Mouse (Mus musculus) ES-Bruce4 (cell line): ENCODE measurements around the gene St8sia2. TPM values are rescaled to one million over a fixed set of nuclear protein-coding genes. Genes with fewer than 3 reads are reported as not detected.
A peak's percentile ranks its signal among the peaks of the same experiment; 100 is the strongest.

Source experiments
- H3K27ac ChIP-seq: 2 replicates; pipeline ENCODE4 v1.5.1; 2012; ENCODE audit warnings: low read length, inconsistent platforms; ENCODE audit not compliant: insufficient read depth
- H3K27me3 ChIP-seq: 2 replicates; pipeline ENCODE4 v1.6.1; 2012; ENCODE audit warnings: mild to moderate bottlenecking, low read length, inconsistent platforms; ENCODE audit not compliant: control insufficient read depth, poor library complexity, insufficient read depth, severe bottlenecking
- H3K36me3 ChIP-seq: 2 replicates; pipeline ENCODE4 v1.6.1; 2012; ENCODE audit warnings: inconsistent platforms, mild to moderate bottlenecking, low read length, moderate library complexity; ENCODE audit not compliant: control insufficient read depth, poor library complexity, insufficient read depth, severe bottlenecking
- H3K4me1 ChIP-seq: one replicate; pipeline ENCODE4 v1.8.1; 2011; ENCODE audit warnings: low read length; ENCODE audit not compliant: control insufficient read depth, insufficient read depth
- H3K4me3 ChIP-seq: 2 replicates; pipeline ENCODE4 v1.5.1; 2011; ENCODE audit warnings: low read depth, mild to moderate bottlenecking, low read length
- H3K9ac ChIP-seq: 2 replicates; pipeline ENCODE4 v1.6.1; 2012; ENCODE audit warnings: low read depth, mild to moderate bottlenecking, inconsistent platforms; ENCODE audit not compliant: poor library complexity, severe bottlenecking
- H3K9me3 ChIP-seq: replicated peaks from 2 replicates; pipeline ENCODE4 v1.6.1; 2012; ENCODE audit warnings: mild to moderate bottlenecking, low read length, inconsistent platforms; ENCODE audit not compliant: control insufficient read depth, poor library complexity, insufficient read depth, severe bottlenecking
- CTCF ChIP-seq: IDR thresholded peaks from one replicate; pipeline ENCODE4 v1.8.1; 2011; ENCODE audit warnings: low read depth, low read length
- EP300 ChIP-seq: IDR thresholded peaks from 2 replicates; pipeline ENCODE4 v1.6.1; 2011; ENCODE audit warnings: low read depth, low read length; ENCODE audit not compliant: insufficient read depth
- POLR2A ChIP-seq: IDR thresholded peaks from one replicate; pipeline ENCODE4 v1.8.1; 2011; ENCODE audit warnings: low read length; ENCODE audit not compliant: insufficient read depth
- polyA plus RNA-seq: library from polyadenylated mRNA; stranded (reverse); fragments of >200 nt; gene quantifications from 2 replicates; pipeline ENCODE4 v1.2.4, GENCODE M21; 2011; ENCODE audit warnings: low read depth; ENCODE audit not compliant: missing spikeins, insufficient read depth, insufficient read length

The St8sia2 gene
- polyA plus RNA-seq, 1 experiment: 0.81 TPM

- H3K4me3 ChIP-seq: no peak overlapping the region
- H3K4me1 ChIP-seq: no peaks in the 10 kb centered on the region
- no peaks in the 10 kb centered on the region for H3K27me3 ChIP-seq
- 0 out of 2 replicates have a peak, but pooled peaks cover 5% of the 10 kb centered on the region for H3K9me3 ChIP-seq
- H3K36me3 ChIP-seq: no peaks in the 10 kb centered on the region
- H3K9ac ChIP-seq: no peak overlapping the region
- H3K27ac ChIP-seq: no peak overlapping the region
- no peak for TF ChIP-seq EP300
- no peak for TF ChIP-seq CTCF
- TF ChIP-seq POLR2A: no peak
Measured at GRCm38 (mm10) chr7:74045166-74045957, 31.9 kb upstream of the St8sia2 start.

DNA sequence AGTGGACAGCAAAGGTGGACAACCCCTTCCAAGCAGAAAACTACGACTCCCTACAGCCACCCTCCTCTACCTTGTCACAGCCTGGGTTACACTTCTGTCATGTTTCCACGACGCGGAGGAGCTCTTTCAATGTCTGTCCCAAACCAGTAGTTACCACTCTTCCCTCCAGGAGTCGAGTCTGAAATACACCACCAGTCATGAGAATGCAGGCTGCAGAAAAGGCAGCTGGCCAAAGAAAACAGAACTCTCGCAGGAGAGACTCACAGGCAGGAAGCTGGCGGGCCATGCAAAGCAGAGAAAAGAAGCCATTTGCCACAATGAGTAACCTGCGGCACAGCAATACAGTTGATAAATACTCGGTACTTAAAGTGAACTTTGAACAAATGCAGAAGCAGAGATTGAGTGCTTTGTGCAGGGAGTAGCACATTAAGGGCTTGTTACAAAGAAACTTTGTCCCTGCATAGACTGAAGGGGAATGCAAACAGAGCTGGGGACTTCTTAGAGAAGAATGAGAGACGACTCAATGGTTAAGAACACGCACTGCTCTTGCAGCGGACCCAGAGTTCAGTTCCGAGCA is 30.2 kb upstream of the St8sia2 start:
- no peaks in the 10 kb centered on the region for H3K4me1 ChIP-seq
- no peak overlapping the region for H3K27ac ChIP-seq
- H3K27me3 ChIP-seq: no peaks in the 10 kb centered on the region
- H3K9ac ChIP-seq: no peak overlapping the region
- H3K9me3 ChIP-seq: 0 out of 2 replicates have a peak, but pooled peaks cover 5% of the 10 kb centered on the region
- TF ChIP-seq POLR2A (no peak), CTCF (no peak), EP300 (no peak)
- no peaks in the 10 kb centered on the region for H3K36me3 ChIP-seq
- H3K4me3 ChIP-seq: no peak overlapping the region

DNA sequence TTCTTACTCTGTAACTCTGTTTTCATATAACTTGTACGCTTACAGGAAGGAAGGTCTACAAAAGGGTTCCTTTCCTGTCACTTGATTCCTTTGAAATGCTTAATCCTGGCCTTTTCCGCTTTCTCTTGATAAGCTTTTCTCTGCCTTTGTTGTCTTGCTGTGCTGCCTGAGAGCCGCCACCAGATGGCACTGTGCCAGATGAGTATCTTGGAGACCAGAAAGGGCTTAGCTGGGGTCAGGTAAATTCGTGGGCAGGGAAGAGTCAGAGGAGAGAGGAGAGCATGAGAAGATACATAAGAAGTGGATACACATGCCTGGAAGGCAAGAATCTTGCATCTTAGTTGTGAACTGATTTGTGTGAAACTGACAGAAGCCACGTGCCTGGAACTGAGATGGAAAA is 11.5 kb upstream of the St8sia2 start:
- Histone ChIP-seq H3K9me3 (no peaks in the 10 kb centered on the region), H3K27me3 (no peaks in the 10 kb centered on the region), H3K27ac (no peak overlapping the region), H3K4me1 (no peaks in the 10 kb centered on the region), H3K36me3 (no peaks in the 10 kb centered on the region), H3K9ac (no peak overlapping the region), H3K4me3 (no peak overlapping the region)
- peak; percentile 92 for TF ChIP-seq CTCF
- no peak for TF ChIP-seq POLR2A

DNA sequence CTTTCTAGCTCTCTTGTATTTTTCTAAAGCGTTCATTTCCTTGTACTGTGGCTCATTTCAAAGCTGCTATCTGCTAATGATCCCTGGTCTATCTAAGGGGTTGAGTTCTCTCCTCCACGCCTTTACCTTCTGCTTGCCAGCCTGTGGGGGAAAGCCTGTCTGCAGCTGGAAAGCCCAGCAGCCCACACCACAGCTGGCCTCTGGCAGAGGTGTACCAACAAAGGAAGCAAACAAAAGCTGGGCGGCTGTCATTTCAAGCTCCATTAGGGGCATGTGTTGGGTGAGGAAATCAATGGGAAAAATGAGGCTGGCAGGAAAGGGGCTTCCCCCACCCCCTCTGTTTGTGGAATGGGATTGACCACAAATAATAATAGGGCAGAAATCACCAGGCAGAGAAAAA is 10.7 kb upstream of the St8sia2 start:
- TF ChIP-seq POLR2A (no peak), CTCF (no peak), EP300 (no peak)
- H3K9ac ChIP-seq: no peak overlapping the region
- no peaks in the 10 kb centered on the region for H3K9me3 ChIP-seq
- no peaks in the 10 kb centered on the region for H3K27me3 ChIP-seq
- no peak overlapping the region for H3K27ac ChIP-seq
- H3K36me3 ChIP-seq: no peaks in the 10 kb centered on the region
- H3K4me1 ChIP-seq: no peaks in the 10 kb centered on the region
- no peak overlapping the region for H3K4me3 ChIP-seq

- no peaks in the 10 kb centered on the region for H3K9me3 ChIP-seq
- H3K27me3 ChIP-seq: no peaks in the 10 kb centered on the region
- no peaks in the 10 kb centered on the region for H3K36me3 ChIP-seq
- no peak for TF ChIP-seq EP300
- TF ChIP-seq CTCF: no peak
- TF ChIP-seq POLR2A: no peak
- no peak overlapping the region for H3K27ac ChIP-seq
- H3K4me1 ChIP-seq: no peaks in the 10 kb centered on the region
- H3K9ac ChIP-seq: no peak overlapping the region
- H3K4me3 ChIP-seq: no peak overlapping the region
Measured at GRCm38 (mm10) chr7:74022571-74022970, 9.1 kb upstream of the St8sia2 start.

DNA sequence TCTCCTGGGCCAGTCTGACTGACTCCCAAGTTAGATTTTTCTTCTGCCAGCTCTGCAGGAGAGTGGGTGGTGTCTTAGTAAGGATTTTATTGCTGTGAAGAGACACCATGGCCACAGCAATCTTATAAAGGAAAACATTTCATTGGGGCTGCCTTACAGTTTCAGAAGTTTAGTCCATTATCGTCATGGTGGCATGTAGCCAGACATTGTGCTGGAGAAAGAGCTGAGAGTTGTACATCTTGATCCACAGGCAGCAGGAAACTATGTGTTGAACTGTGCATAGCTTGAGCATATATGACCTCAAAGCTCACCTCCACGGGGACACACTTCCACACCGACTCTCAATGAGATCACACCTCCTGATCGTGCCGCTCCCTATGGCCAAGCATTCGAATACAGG is 8.3 kb upstream of the St8sia2 start:
- Histone ChIP-seq H3K27ac (no peak overlapping the region), H3K36me3 (no peaks in the 10 kb centered on the region), H3K4me3 (no peak overlapping the region), H3K9me3 (no peaks in the 10 kb centered on the region), H3K4me1 (no peaks in the 10 kb centered on the region), H3K9ac (no peak overlapping the region), H3K27me3 (no peaks in the 10 kb centered on the region)
- TF ChIP-seq POLR2A: no peak
- TF ChIP-seq CTCF: no peak
